Mouse (Mus musculus): ENCODE results near the gene Hdhd5. TPM values are rescaled to one million over a fixed set of nuclear protein-coding genes. Genes with fewer than 3 reads are reported as not detected.
A peak's percentile ranks its signal among the peaks of the same experiment; 100 is the strongest.

Gene Hdhd5
- polyA plus RNA-seq, 1 experiment from 2014 or later, result 19.9 TPM

DNA sequence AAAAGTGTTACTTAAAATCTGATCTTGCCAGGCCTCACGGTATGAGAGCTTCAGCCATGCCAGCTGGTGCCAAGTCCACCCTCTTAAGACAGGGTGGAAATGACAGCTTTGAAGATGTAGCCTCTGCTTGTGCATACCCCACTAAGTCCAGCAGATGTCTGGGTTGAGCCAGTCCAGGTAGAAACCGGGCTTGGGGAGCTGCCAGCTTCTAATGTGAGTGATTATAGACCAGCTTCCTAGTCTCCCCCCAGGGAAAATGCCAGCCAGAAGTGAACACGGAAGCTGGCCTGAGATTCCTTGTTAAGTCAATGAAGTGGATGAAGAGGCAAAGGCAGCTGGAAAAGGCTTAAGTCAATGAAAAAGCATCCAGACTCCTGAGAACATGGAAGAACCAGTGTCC, 34.6 kb downstream of the Hdhd5 start:
- 69% methylated on average over 3 of the region's 3 CpGs for WGBS
- H3K27me3 ChIP-seq (replicated peaks; ENCODE audit: control insufficient read depth, insufficient read depth, low read length), result peaks cover 38% of the 10 kb centered on the region

DNA sequence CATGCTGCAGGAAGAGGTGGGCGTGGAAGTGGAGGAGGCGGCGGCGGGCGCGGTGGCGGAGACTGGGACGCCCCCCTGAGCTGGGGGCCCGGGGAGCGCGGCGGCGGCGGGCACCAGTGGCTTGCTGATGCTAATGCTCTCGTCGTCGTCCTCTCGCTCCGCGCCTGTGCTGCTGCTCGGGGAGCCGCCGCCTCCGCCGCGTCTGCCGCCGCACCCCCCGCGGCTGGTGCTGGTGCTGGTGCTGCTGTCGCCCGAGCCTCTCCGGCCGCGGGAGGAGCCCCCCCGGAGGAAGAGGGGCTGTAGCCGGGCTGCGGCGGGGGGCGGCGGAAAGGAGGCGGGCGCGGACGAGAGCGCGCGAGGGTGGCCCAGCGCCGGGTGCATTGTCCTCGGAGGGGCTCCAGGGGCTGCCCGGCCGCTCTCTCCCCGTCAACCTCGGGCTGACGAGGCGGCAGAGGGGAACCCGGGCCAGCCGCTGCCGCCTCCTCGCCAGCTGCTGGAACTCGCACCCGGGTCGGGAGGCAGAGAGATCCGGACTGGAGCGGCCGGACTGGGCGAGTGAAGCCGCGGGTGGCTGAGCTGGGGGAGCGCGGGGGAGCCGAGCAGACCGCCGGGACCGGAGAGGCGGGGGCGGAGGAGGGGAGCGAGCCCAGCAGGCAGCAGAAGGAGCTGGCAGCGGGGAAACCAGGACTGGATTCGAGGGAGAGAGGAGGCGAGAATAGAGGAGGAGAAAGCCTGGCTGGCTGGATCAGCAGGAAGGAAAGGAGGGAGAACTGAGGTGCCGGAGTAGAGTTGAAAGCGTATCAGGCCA, 37.5 kb downstream of the Hdhd5 start, which contains the start of gene Tmem121b:
Gene Tmem121b (minus strand): TSS at position 434 of the 808 bp plus-strand sequence.
- ATAC-seq (replicated peaks; ENCODE audit: low FRiP score) (peak; percentile 30; the same call in 1 of the 2 replicates), DNase-seq (ENCODE audit: low spot score) (peak; percentile 74)
- Histone ChIP-seq H3K4me1 (replicated peaks; ENCODE audit: control insufficient read depth, insufficient read depth, low read length) (peaks cover 22% of the 10 kb centered on the region), H3K27me3 (replicated peaks; ENCODE audit: control insufficient read depth, insufficient read depth, low read length) (peaks cover 45% of the 10 kb centered on the region), H3K36me3 (ENCODE audit: control insufficient read depth, insufficient read depth, low read length) (no peaks in the 10 kb centered on the region), H3K4me3 (ENCODE audit: low read depth, low read length) (peak within 1 kb of the TSS; percentile 66), H3K4me2 (peak within 1 kb of the TSS; percentile 96), H3K9me3 (ENCODE audit: control insufficient read depth, low read length) (no peaks in the 10 kb centered on the region), H3K27ac (ENCODE audit: low read depth, low read length) (no peak within 1 kb of the TSS), H3K9ac (ENCODE audit: low read depth, low read length) (peak within 1 kb of the TSS; percentile 40)
- WGBS, result 1% methylated on average over 76 of the region's 84 CpGs

More for the DNA sequence above, 34.6 kb downstream of the Hdhd5 start:
- Histone ChIP-seq H3K36me3 (ENCODE audit: control insufficient read depth, insufficient read depth, low read length) (no peaks in the 10 kb centered on the region), H3K9me3 (ENCODE audit: control insufficient read depth, low read length) (peaks cover 4% of the 10 kb centered on the region; the same call in 1 of the 2 replicates), H3K4me2 (no peak overlapping the region), H3K4me1 (replicated peaks; ENCODE audit: control insufficient read depth, insufficient read depth, low read length) (peaks cover 22% of the 10 kb centered on the region), H3K9ac (ENCODE audit: low read depth, low read length) (no peak overlapping the region), H3K27ac (ENCODE audit: low read depth, low read length) (no peak overlapping the region), H3K4me3 (ENCODE audit: low read depth, low read length) (no peak overlapping the region)
- DNase-seq (ENCODE audit: low spot score), result no peak
- no peak for ATAC-seq (replicated peaks; ENCODE audit: low FRiP score)

DNA sequence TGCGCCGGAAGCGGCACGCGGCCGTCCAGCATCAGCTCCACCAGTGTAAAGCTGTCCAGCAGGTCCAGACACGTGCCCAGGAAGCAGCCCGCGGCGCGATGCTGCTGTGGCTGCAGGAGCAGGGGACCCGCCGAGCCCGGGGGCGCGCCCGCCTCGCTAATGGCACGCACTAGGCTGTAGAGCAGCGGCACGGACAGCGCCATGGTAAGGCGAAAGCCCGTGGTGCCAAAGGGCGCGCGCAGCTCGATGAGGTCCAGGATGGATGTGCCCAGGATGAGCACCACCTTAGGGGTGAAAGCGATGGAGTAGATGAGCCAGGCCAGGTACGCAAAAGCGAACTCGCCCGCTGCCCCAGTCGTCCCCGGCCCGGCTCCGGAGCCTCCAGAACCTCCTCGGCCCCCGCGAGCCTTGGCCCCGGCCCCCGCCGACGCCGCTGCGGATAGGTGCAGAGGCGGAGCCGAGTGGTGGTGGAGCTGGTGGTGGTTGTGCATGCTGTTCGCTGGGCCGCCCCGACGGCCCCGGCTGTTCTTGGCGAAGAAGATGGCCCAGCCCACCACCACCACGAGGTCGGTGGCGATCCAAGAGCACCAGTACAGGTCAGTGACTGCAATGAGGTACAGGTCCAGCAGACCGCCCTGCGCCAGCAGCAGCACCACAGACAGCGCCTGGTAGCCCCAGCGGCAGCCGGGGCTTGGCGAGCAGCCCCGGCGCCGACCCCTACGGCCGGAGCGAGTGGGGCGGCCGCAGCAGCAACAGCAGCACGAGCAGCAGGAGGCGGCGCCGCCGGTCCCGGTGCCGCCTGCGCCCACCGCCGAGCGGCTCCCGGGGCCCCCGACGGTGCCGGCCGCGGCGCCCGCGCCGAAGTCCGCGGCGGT, 38.4 kb downstream of the Hdhd5 start:
- ATAC-seq (replicated peaks; ENCODE audit: low FRiP score) (peak; percentile 33; the same call in 1 of the 2 replicates), DNase-seq (ENCODE audit: low spot score) (peak; percentile 66)
- peak overlapping the region; percentile 96 for H3K4me2 ChIP-seq
- no peaks in the 10 kb centered on the region for H3K36me3 ChIP-seq (ENCODE audit: control insufficient read depth, insufficient read depth, low read length)
- H3K9ac ChIP-seq (ENCODE audit: low read depth, low read length), result peak overlapping the region; percentile 40
- peaks cover 45% of the 10 kb centered on the region for H3K27me3 ChIP-seq (replicated peaks; ENCODE audit: control insufficient read depth, insufficient read depth, low read length)
- H3K27ac ChIP-seq (ENCODE audit: low read depth, low read length), result no peak overlapping the region
- WGBS, result 2% methylated on average over 89 of the region's 95 CpGs
- H3K9me3 ChIP-seq (ENCODE audit: control insufficient read depth, low read length), result no peaks in the 10 kb centered on the region
- H3K4me1 ChIP-seq (replicated peaks; ENCODE audit: control insufficient read depth, insufficient read depth, low read length), result peaks cover 22% of the 10 kb centered on the region
- peak overlapping the region; percentile 66 for H3K4me3 ChIP-seq (ENCODE audit: low read depth, low read length)

DNA sequence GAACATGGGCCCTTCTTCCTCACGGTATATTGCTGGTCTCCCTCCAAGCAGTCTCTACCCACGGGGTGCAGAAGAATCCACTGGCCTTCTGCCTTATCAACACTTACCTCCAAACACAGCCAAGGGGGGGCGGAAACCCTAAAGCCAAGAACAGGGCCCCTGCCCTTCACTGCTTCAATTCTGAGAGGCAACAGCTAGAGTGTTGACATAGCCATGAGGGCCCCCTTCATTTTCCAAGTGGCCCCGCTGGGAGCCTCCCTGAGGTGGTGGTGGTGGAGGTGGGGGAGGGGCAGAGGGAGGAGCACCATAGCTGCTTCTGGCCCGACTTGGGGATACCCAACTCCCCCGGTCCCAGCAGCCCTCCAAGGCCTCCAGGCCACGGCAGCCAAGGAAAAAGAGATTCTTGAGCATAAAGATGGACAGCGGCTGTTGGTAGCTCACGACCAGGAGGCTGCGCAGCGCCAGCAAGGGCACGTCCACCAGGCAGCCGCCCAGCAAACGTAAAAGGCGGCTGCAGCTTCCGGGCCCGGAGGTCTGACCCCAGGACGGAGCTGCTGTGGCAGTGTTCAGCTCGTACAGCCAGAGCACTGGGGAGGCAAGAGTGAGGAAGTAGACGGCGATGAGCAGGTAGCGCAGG, 39.1 kb downstream of the Hdhd5 start:
- Histone ChIP-seq H3K36me3 (ENCODE audit: control insufficient read depth, insufficient read depth, low read length) (no peaks in the 10 kb centered on the region), H3K4me3 (ENCODE audit: low read depth, low read length) (peak overlapping the region; percentile 66), H3K9ac (ENCODE audit: low read depth, low read length) (no peak overlapping the region), H3K27me3 (replicated peaks; ENCODE audit: control insufficient read depth, insufficient read depth, low read length) (peaks cover 45% of the 10 kb centered on the region), H3K27ac (ENCODE audit: low read depth, low read length) (no peak overlapping the region), H3K9me3 (ENCODE audit: control insufficient read depth, low read length) (no peaks in the 10 kb centered on the region), H3K4me1 (replicated peaks; ENCODE audit: control insufficient read depth, insufficient read depth, low read length) (peaks cover 22% of the 10 kb centered on the region), H3K4me2 (peak overlapping the region; percentile 96)
- ATAC-seq (replicated peaks; ENCODE audit: low FRiP score) (no peak; the same call in 1 of the 2 replicates), DNase-seq (ENCODE audit: low spot score) (no peak)
- 12% methylated on average over 22 of the region's 22 CpGs for WGBS

DNA sequence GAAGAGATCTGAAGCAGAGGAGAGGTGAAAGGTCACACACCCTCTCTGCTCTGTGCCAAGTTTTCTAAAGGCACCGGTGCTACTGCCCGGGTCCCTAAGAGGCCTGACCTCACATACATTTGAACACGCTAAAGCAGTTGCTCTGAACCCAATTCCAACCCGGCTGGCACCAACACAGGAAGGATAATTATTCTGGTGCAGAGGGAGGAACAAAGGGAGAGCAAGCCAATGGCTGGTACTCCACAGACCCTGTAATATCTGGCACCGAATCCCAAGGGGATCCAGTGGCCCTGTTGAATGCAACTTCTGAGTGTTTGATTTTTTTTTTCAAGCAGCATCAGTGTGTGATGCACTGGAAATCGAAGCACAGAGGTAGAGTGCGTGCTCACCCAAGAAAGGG, 40.1 kb downstream of the Hdhd5 start:
- no peaks in the 10 kb centered on the region for H3K9me3 ChIP-seq (ENCODE audit: control insufficient read depth, low read length)
- ATAC-seq (replicated peaks; ENCODE audit: low FRiP score) (no peak), DNase-seq (ENCODE audit: low spot score) (no peak)
- 69% methylated on average over 7 of the region's 7 CpGs for WGBS
- no peak overlapping the region for H3K9ac ChIP-seq (ENCODE audit: low read depth, low read length)
- no peak overlapping the region for H3K27ac ChIP-seq (ENCODE audit: low read depth, low read length)
- no peak overlapping the region for H3K4me3 ChIP-seq (ENCODE audit: low read depth, low read length)
- no peaks in the 10 kb centered on the region for H3K36me3 ChIP-seq (ENCODE audit: control insufficient read depth, insufficient read depth, low read length)
- no peak overlapping the region for H3K4me2 ChIP-seq
- peaks cover 22% of the 10 kb centered on the region for H3K4me1 ChIP-seq (replicated peaks; ENCODE audit: control insufficient read depth, insufficient read depth, low read length)
- peaks cover 45% of the 10 kb centered on the region for H3K27me3 ChIP-seq (replicated peaks; ENCODE audit: control insufficient read depth, insufficient read depth, low read length)

DNA sequence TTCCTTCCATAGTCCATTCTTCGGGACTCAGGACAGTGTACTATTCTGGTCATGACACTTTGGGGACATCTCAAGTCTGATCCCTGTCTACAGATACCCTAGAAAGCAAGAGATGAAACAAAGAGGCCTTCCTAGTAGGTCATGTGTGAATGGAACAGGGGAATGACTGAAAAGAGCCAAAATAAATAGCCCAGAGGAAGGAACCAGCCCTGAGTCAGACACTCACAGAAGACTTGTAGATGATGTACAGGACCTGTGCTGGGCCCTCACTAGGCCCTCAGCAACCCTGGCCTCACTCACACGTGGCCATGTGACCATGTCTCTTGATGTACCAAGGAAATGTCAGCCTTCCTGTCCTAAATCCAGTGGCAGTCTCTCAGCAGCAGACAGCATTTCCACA, 41.7 kb downstream of the Hdhd5 start:
- DNase-seq (ENCODE audit: low spot score) (no peak), ATAC-seq (replicated peaks; ENCODE audit: low FRiP score) (no peak)
- Histone ChIP-seq H3K27me3 (replicated peaks; ENCODE audit: control insufficient read depth, insufficient read depth, low read length) (peaks cover 36% of the 10 kb centered on the region), H3K36me3 (ENCODE audit: control insufficient read depth, insufficient read depth, low read length) (no peaks in the 10 kb centered on the region), H3K4me2 (no peak overlapping the region), H3K27ac (ENCODE audit: low read depth, low read length) (no peak overlapping the region), H3K4me3 (ENCODE audit: low read depth, low read length) (no peak overlapping the region), H3K4me1 (replicated peaks; ENCODE audit: control insufficient read depth, insufficient read depth, low read length) (peaks cover 22% of the 10 kb centered on the region), H3K9me3 (ENCODE audit: control insufficient read depth, low read length) (no peaks in the 10 kb centered on the region), H3K9ac (ENCODE audit: low read depth, low read length) (no peak overlapping the region)
- 56% methylated on average over 2 of the region's 2 CpGs for WGBS

DNA sequence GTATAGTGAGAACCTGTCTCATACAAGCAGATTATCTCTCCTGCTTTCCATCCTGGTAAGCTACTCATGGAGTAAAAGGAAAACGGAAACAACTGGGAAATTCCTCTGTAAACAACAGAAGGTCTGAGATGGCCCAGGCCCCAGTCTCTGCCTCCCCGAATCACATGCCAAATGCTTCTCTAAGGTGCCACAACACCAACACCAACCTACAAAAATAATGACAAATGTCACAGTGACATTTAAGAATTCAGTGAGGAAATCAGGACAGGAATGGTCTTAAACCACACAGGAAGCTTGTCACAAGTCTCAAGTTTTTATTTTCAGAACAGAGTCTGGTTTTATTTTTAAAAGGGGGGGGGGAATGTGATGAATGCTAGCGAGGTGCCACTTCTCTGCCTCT, 42.5 kb downstream of the Hdhd5 start:
- Histone ChIP-seq H3K36me3 (ENCODE audit: control insufficient read depth, insufficient read depth, low read length) (no peaks in the 10 kb centered on the region), H3K4me1 (replicated peaks; ENCODE audit: control insufficient read depth, insufficient read depth, low read length) (peaks cover 17% of the 10 kb centered on the region), H3K4me2 (no peak overlapping the region), H3K9ac (ENCODE audit: low read depth, low read length) (no peak overlapping the region), H3K4me3 (ENCODE audit: low read depth, low read length) (no peak overlapping the region), H3K9me3 (ENCODE audit: control insufficient read depth, low read length) (no peaks in the 10 kb centered on the region), H3K27me3 (replicated peaks; ENCODE audit: control insufficient read depth, insufficient read depth, low read length) (peaks cover 28% of the 10 kb centered on the region), H3K27ac (ENCODE audit: low read depth, low read length) (no peak overlapping the region)
- 49% methylated on average over 3 of the region's 3 CpGs for WGBS
- DNase-seq (ENCODE audit: low spot score) (no peak), ATAC-seq (replicated peaks; ENCODE audit: low FRiP score) (no peak)

DNA sequence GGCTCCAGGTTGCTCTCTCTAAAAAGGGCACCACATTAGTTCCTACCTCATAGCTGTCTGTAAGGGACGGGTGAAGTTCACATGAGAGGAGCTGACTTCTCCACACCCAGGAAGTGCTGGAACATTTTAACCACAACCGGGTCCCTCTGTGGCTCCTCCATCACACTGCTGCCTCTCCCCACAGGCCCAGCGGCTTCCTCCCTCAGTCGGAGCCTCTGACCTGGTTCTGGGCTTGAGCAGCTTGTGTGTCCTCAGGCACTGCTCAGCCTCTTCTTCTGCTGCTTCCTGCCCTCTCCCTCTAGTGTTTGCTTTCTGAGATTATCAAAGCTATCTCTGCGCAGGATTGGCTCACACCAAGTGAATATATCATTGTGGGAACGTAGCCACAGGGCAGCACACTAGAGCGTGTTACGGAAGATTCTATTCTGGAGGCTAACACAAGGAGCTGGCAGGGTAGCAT, 45.0 kb downstream of the Hdhd5 start:
- Histone ChIP-seq H3K9ac (ENCODE audit: low read depth, low read length) (no peak overlapping the region), H3K4me3 (ENCODE audit: low read depth, low read length) (no peak overlapping the region), H3K4me2 (no peak overlapping the region), H3K27ac (ENCODE audit: low read depth, low read length) (no peak overlapping the region), H3K36me3 (ENCODE audit: control insufficient read depth, insufficient read depth, low read length) (peaks cover 8% of the 10 kb centered on the region), H3K9me3 (ENCODE audit: control insufficient read depth, low read length) (no peaks in the 10 kb centered on the region), H3K4me1 (replicated peaks; ENCODE audit: control insufficient read depth, insufficient read depth, low read length) (0 out of 2 replicates have a peak, but pooled peaks cover 3% of the 10 kb centered on the region), H3K27me3 (replicated peaks; ENCODE audit: control insufficient read depth, insufficient read depth, low read length) (peaks cover 3% of the 10 kb centered on the region; the same call in 1 of the 2 replicates)
- ATAC-seq (replicated peaks; ENCODE audit: low FRiP score) (0 out of 2 replicates have a peak, but pooled peaks have one; percentile 13), DNase-seq (ENCODE audit: low spot score) (no peak)
- WGBS, result 46% methylated on average over 8 of the region's 8 CpGs

All from liver, embryonic 11.5 days (tissue).